Mouse (Mus musculus) CH12.LX (cell line): ENCODE measurements around the gene Slc3a1.

Experiments used
- CTCF ChIP-seq, 2 experiments: IDR thresholded peaks in 1 of 2; conservative IDR thresholded peaks in 1 of 2; 2 replicates each; pipeline ENCODE4 v1.5.1; 2011 to 2012; ENCODE audit warnings: low read depth in 2 of 2, low read length in 2 of 2, improper control_type of control experiment in 1 of 2, inconsistent platforms in 1 of 2, mild to moderate bottlenecking in 1 of 2, moderate library complexity in 1 of 2
- E2F4 ChIP-seq: IDR thresholded peaks from 2 replicates; pipeline ENCODE4 v1.6.1; 2011; ENCODE audit warnings: low read depth, low read length, improper control_type of control experiment; ENCODE audit not compliant: insufficient replicate concordance
- EP300 ChIP-seq: IDR thresholded peaks from 2 replicates; pipeline ENCODE4 v1.6.1; 2011; ENCODE audit warnings: low read length, improper control_type of control experiment
- TBP ChIP-seq: conservative IDR thresholded peaks from 2 replicates; pipeline ENCODE4 v1.6.1; 2011; ENCODE audit warnings: low read depth, low read length, improper control_type of control experiment
- TCF12 ChIP-seq: IDR thresholded peaks from 2 replicates; pipeline ENCODE4 v1.6.1; 2014; ENCODE audit warnings: low read depth, mild to moderate bottlenecking, inconsistent platforms, low read length, improper control_type of control experiment
- USF1 ChIP-seq: IDR thresholded peaks from 2 replicates; pipeline ENCODE4 v1.6.1; 2014; ENCODE audit warnings: low read depth, mild to moderate bottlenecking, inconsistent platforms, low read length, improper control_type of control experiment
- ZMIZ1 ChIP-seq: IDR thresholded peaks from 2 replicates; pipeline ENCODE4 v1.6.1; 2012; ENCODE audit warnings: low read depth, mild to moderate bottlenecking, inconsistent platforms, low read length, improper control_type of control experiment

- TF ChIP-seq E2F4 (no peak), USF1 (no peak), CTCF (conservative IDR thresholded peaks at IDR 0.05 in 1 of 2, IDR thresholded peaks at IDR 0.05 in 1 of 2; ENCODE audit: low read depth in 2 of 2, low read length in 2 of 2) (no peak), TBP (no peak), ZMIZ1 (no peak), EP300 (no peak), TCF12 (no peak)
These were observed 73.6 kb downstream of the Slc3a1 start for GRCm38 (mm10) chr17:85101751-85102150.
